24 mouse cellular contexts compared by ENCODE assay signal in the genomic region with DNA sequence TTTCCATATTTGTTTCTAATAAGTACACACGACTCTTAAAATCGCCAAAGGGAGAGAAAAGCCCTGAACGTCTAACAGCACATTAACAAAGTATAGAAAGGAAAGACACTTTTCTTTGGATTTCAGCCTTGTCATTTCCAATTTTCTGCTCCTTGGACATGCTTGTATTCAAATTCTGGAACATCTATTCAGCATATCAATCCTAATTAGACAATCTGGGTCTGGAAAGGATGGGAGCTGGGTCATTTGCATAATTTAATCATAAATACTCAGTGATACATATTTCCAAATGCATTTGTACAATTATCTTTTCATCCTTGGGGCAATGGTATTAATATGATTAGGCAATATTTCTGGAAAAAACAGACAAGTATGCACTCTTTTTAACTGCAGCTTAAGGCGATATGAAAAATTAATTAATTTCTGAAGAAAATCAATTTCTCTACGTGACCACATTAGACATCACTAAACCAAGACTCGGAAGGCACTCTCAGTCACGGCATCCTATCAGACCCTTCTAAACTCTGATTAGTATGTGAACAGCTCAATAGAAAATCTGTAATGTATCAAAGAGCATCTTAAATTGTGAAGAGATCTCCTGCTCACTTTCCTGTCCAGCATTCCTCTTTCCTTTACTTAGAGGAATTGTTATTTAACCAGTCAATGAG. TPM values are rescaled to one million over a fixed set of nuclear protein-coding genes. Genes with fewer than 3 reads are reported as not detected.
DNase-seq lines count a peak whose midpoint lies in the region; ATAC-seq and TF ChIP-seq lines count a peak whose summit lies in the region.
"Had no signal": no experiment of that assay in that cellular context is flagged by ENCODE, and none has a peak within 500 bp of the region (broad histone marks: within the 10 kb centered on the region; RNA-seq: fewer than 3 reads in every experiment).

No protein-coding gene starts in this region.

- 46% methylated on average over 7 of the region's 7 CpGs for WGBS in midbrain, embryonic 12.5 days
- 36% methylated on average over 7 of the region's 7 CpGs for WGBS in midbrain, postnatal 0 days
- WGBS in hindbrain, embryonic 11.5 days: 42% methylated on average over 7 of the region's 7 CpGs
- WGBS in hindbrain, postnatal 0 days: 31% methylated on average over 7 of the region's 7 CpGs

- H3K9ac ChIP-seq in midbrain, embryonic 12.5 days (replicated peaks): no peak overlapping the region
- H3K9ac ChIP-seq in midbrain, postnatal 0 days (replicated peaks; ENCODE audit: low read length, poor library complexity, severe bottlenecking): no peak overlapping the region
- no peak overlapping the region for H3K9ac ChIP-seq in hindbrain, embryonic 11.5 days (ENCODE audit: low read depth, low read length)
- H3K9ac ChIP-seq in hindbrain, postnatal 0 days (replicated peaks; ENCODE audit: low read length): no peak overlapping the region
- H3K9ac ChIP-seq: embryonic facial prominence, embryonic 13.5 days; forebrain, embryonic 13.5 days had no signal

- peak overlapping the region; percentile 61; the same call in 1 of the 2 replicates for H3K27ac ChIP-seq in midbrain, embryonic 12.5 days (replicated peaks)
- no peak overlapping the region for H3K27ac ChIP-seq in midbrain, postnatal 0 days (ENCODE audit: low read depth, low read length)
- peak overlapping the region; percentile 73 for H3K27ac ChIP-seq in hindbrain, embryonic 11.5 days (ENCODE audit: low read depth, low read length)
- H3K27ac ChIP-seq in hindbrain, postnatal 0 days: no peak overlapping the region
- H3K27ac ChIP-seq: embryonic facial prominence, embryonic 13.5 days; forebrain, embryonic 13.5 days; limb, embryonic 10.5 days had no signal

- H3K36me3 ChIP-seq in midbrain, embryonic 12.5 days: no peaks in the 10 kb centered on the region
- no peaks in the 10 kb centered on the region for H3K36me3 ChIP-seq in midbrain, postnatal 0 days (ENCODE audit: insufficient read depth, low read length)
- H3K36me3 ChIP-seq in hindbrain, embryonic 11.5 days (ENCODE audit: control insufficient read depth, insufficient read depth, low read length): no peaks in the 10 kb centered on the region
- no peaks in the 10 kb centered on the region for H3K36me3 ChIP-seq in hindbrain, postnatal 0 days (ENCODE audit: insufficient read depth, low read length)
- H3K36me3 ChIP-seq: embryonic facial prominence, embryonic 13.5 days; limb, embryonic 10.5 days had no signal

- TF ChIP-seq CTCF in midbrain, postnatal 0 days (IDR thresholded peaks at IDR 0.05): no peak
- no peak for TF ChIP-seq CTCF in hindbrain, postnatal 0 days (IDR thresholded peaks at IDR 0.05; ENCODE audit: low read depth)

- H3K9me3 ChIP-seq in midbrain, embryonic 12.5 days: no peaks in the 10 kb centered on the region
- H3K9me3 ChIP-seq in midbrain, postnatal 0 days (ENCODE audit: low read length): no peaks in the 10 kb centered on the region
- H3K9me3 ChIP-seq in hindbrain, embryonic 11.5 days (ENCODE audit: control insufficient read depth, low read length): no peaks in the 10 kb centered on the region
- H3K9me3 ChIP-seq in hindbrain, postnatal 0 days (ENCODE audit: low read length): no peaks in the 10 kb centered on the region
- H3K9me3 ChIP-seq: embryonic facial prominence, embryonic 13.5 days; forebrain, embryonic 13.5 days; limb, embryonic 10.5 days had no signal

- peak; percentile 57 for ATAC-seq in midbrain, embryonic 12.5 days (ENCODE audit: low FRiP score, low read depth)
- ATAC-seq in midbrain, postnatal 0 days (ENCODE audit: low FRiP score): no peak
- ATAC-seq in hindbrain, embryonic 11.5 days (ENCODE audit: low FRiP score): 0 out of 2 replicates have a peak, but pooled peaks have one; percentile 18
- ATAC-seq in hindbrain, postnatal 0 days: peak; percentile 27; the same call in 1 of the 2 replicates
- ATAC-seq: forebrain, embryonic 13.5 days; Patski had no signal

- H3K4me2 ChIP-seq in midbrain, embryonic 12.5 days (replicated peaks): peak overlapping the region; percentile 15
- H3K4me2 ChIP-seq in midbrain, postnatal 0 days (ENCODE audit: low read depth, low read length, poor library complexity, severe bottlenecking): no peak overlapping the region
- H3K4me2 ChIP-seq in hindbrain, embryonic 11.5 days (replicated peaks; ENCODE audit: low read depth, low read length): peak overlapping the region; percentile 15; the same call in 1 of the 2 replicates
- H3K4me2 ChIP-seq in hindbrain, postnatal 0 days (ENCODE audit: low read depth, low read length): peak overlapping the region; percentile 37
- H3K4me2 ChIP-seq: embryonic facial prominence, embryonic 13.5 days; forebrain, embryonic 13.5 days had no signal

- no peak for DNase-seq in midbrain, postnatal 0 days (ENCODE audit: low spot score)
- DNase-seq in hindbrain, embryonic 11.5 days (ENCODE audit: low spot score): peak; percentile 19
- no peak for DNase-seq in hindbrain, postnatal 0 days (ENCODE audit: low spot score)
- DNase-seq in retina, postnatal 1 day: peak; percentile 67
- DNase-seq in embryo, embryonic 9.5 days (ENCODE audit: extremely low spot score): no peak
- DNase-seq in urinary bladder, adult 18-20 months (ENCODE audit: low spot score in 2 of 2): no peak
- DNase-seq: adrenal gland, adult 2 months; cerebellum, adult 2 months; cerebellum, postnatal 25 days; gastrocnemius, postnatal 14 days; heart, postnatal 36 days; kidney, adult 8-10 months; kidney, postnatal 10 days; lung, postnatal 4 days; right cerebral cortex, postnatal 25 days; spleen, adult 18-20 months; thymus, postnatal 14 days had no signal

- peaks cover 20% of the 10 kb centered on the region for H3K4me1 ChIP-seq in midbrain, embryonic 12.5 days
- 0 out of 2 replicates have a peak, but pooled peaks cover 2% of the 10 kb centered on the region for H3K4me1 ChIP-seq in midbrain, postnatal 0 days (ENCODE audit: insufficient read depth, low read length)
- peaks cover 4% of the 10 kb centered on the region; the same call in 1 of the 2 replicates for H3K4me1 ChIP-seq in hindbrain, embryonic 11.5 days (replicated peaks; ENCODE audit: control insufficient read depth, insufficient read depth, low read length)
- peaks cover 3% of the 10 kb centered on the region; the same call in 1 of the 2 replicates for H3K4me1 ChIP-seq in hindbrain, postnatal 0 days (ENCODE audit: insufficient read depth, low read length)
- H3K4me1 ChIP-seq: embryonic facial prominence, embryonic 13.5 days; limb, embryonic 10.5 days had no signal

- H3K27me3 ChIP-seq in midbrain, embryonic 12.5 days: no peaks in the 10 kb centered on the region
- H3K27me3 ChIP-seq in midbrain, postnatal 0 days (ENCODE audit: insufficient read depth, low read length): no peaks in the 10 kb centered on the region
- H3K27me3 ChIP-seq in hindbrain, embryonic 11.5 days (ENCODE audit: control insufficient read depth, insufficient read depth, low read length): no peaks in the 10 kb centered on the region
- H3K27me3 ChIP-seq in hindbrain, postnatal 0 days (ENCODE audit: insufficient read depth, low read length): no peaks in the 10 kb centered on the region
- H3K27me3 ChIP-seq: embryonic facial prominence, embryonic 13.5 days; forebrain, embryonic 13.5 days had no signal

- no peak overlapping the region for H3K4me3 ChIP-seq in midbrain, embryonic 12.5 days
- H3K4me3 ChIP-seq in midbrain, postnatal 0 days (ENCODE audit: low read depth, low read length): no peak overlapping the region
- no peak overlapping the region for H3K4me3 ChIP-seq in hindbrain, embryonic 11.5 days (ENCODE audit: low read depth, low read length)
- no peak overlapping the region for H3K4me3 ChIP-seq in hindbrain, postnatal 0 days (ENCODE audit: low read length)
- H3K4me3 ChIP-seq: embryonic facial prominence, embryonic 13.5 days; erythroblast, embryonic 14.5 days; forebrain, embryonic 13.5 days; limb, embryonic 10.5 days; myocyte had no signal

RNA-seq across cellular contexts. Expression of a gene that starts 13.7 kb away (rescaled TPM):
- 24.4 and 24.9 TPM in 2 replicates for polyA plus RNA-seq in midbrain, embryonic 12.5 days (2016; fragmentation: Nextera tagmentation; extraction: Ambion mirVana)
- 14.5 and 15.1 TPM in 2 replicates for total RNA-seq in midbrain, postnatal 0 days (2014; rRNA removed)
- polyA plus RNA-seq in midbrain, postnatal 0 days (2015; fragmentation: Nextera tagmentation; extraction: Ambion mirVana): 5.7 and 6.4 TPM in 2 replicates
- polyA plus RNA-seq in hindbrain, embryonic 11.5 days (2014; fragmentation: Nextera tagmentation; extraction: Ambion mirVana): 24.3 and 33.7 TPM in 2 replicates
- 23.8 and 26.7 TPM in 2 replicates for total RNA-seq in hindbrain, postnatal 0 days (2014; rRNA removed)
- polyA plus RNA-seq in hindbrain, postnatal 0 days (2015; fragmentation: Nextera tagmentation; extraction: Ambion mirVana): 14.7 and 14.8 TPM in 2 replicates
- polyA plus RNA-seq: erythroblast, embryonic 14.5 days; myocyte had no signal

Comparison
In these comparisons a context has a peak if more than half of its experiments do, and no peak if none do; other contexts are left out.
1. H3K27ac ChIP-seq: peak in midbrain, embryonic 12.5 days (single experiment) and hindbrain, embryonic 11.5 days (single experiment); none in midbrain, postnatal 0 days (single experiment) and hindbrain, postnatal 0 days (single experiment).
2. DNase-seq: peak in hindbrain, embryonic 11.5 days (single experiment) and retina, postnatal 1 day (single experiment); none in midbrain, postnatal 0 days (single experiment), hindbrain, postnatal 0 days (single experiment), embryo, embryonic 9.5 days (single experiment) and urinary bladder, adult 18-20 months (0 of 2).